ENCODE assay signal across 10 mouse cellular contexts in the genomic region with DNA sequence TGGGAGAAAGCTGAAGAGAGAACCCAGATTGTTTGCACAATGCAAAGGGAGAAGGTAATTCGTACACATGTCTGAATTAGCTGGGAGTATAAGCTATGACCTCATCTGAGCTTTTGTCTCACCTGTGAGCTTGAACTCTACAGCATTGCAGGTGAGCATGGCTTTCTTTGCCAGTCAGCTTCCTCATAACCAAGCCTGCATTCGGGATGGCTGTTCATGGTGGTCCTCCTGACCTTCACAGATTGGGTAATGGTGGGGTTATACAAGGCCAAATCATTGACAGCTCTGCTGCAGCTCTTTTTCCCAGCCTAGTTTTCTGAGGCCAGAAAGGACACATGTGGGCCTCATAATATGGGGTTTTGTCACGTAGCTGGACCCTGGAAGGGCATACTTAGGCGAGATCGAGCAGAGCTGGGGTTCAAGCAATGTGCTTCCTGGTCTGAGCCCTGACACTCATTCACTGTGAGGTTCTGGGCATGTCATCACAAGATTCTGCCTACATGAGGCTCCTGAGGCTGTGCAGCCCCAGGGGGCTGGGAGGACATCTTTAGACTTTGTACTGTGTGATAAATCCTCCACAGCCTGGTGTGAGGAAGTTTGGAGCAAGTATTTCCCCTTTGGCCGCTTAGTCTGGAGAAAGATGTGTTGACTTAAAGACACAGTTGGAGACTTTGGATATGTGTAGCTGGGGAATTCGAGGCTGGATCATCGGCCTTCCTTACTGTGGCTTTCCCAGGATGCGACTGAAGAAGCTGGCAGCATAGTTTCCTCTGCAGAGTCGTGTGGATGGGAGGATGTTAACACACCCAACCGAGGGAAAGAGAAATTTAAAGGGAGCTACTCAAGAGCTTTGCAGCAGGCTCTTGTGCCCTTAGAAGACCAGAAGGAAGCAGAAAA. TPM values are rescaled to one million over a fixed set of nuclear protein-coding genes. Genes with fewer than 3 reads are reported as not detected.
DNase-seq lines count a peak whose midpoint lies in the region; ATAC-seq and TF ChIP-seq lines count a peak whose summit lies in the region.
"Had no signal": no experiment of that assay in that cellular context is flagged by ENCODE, and none has a peak within 500 bp of the region (broad histone marks: within the 10 kb centered on the region; RNA-seq: fewer than 3 reads in every experiment).

No protein-coding gene starts in this region.

- no peaks in the 10 kb centered on the region for H3K36me3 ChIP-seq in kidney, postnatal 0 days (ENCODE audit: insufficient read depth, low read length)
- H3K36me3 ChIP-seq in embryonic facial prominence, embryonic 14.5 days (ENCODE audit: control insufficient read depth, insufficient read depth, low read length), result no peaks in the 10 kb centered on the region
- H3K36me3 ChIP-seq in intestine, postnatal 0 days (ENCODE audit: control insufficient read depth, insufficient read depth), result no peaks in the 10 kb centered on the region
- H3K36me3 ChIP-seq: G1E had no signal

- WGBS in kidney, postnatal 0 days, result 44% methylated on average over 11 of the region's 11 CpGs
- whole genome bisulfite sequencing in embryonic facial prominence, embryonic 14.5 days, result 41% methylated on average over 11 of the region's 11 CpGs
- 28% methylated on average over 11 of the region's 11 CpGs for WGBS in intestine, postnatal 0 days

- no peak overlapping the region for H3K9ac ChIP-seq in kidney, postnatal 0 days (ENCODE audit: low read depth, low read length)
- H3K9ac ChIP-seq in embryonic facial prominence, embryonic 14.5 days (ENCODE audit: low read depth, low read length), result peak overlapping the region; percentile 47
- no peak overlapping the region for H3K9ac ChIP-seq in intestine, postnatal 0 days (ENCODE audit: low read depth, low read length)

- H3K27me3 ChIP-seq in kidney, postnatal 0 days (ENCODE audit: insufficient read depth, low read length), result no peaks in the 10 kb centered on the region
- no peaks in the 10 kb centered on the region for H3K27me3 ChIP-seq in embryonic facial prominence, embryonic 14.5 days (replicated peaks; ENCODE audit: control insufficient read depth, insufficient read depth, low read length)
- no peaks in the 10 kb centered on the region for H3K27me3 ChIP-seq in intestine, postnatal 0 days (replicated peaks; ENCODE audit: control insufficient read depth, insufficient read depth, low read length)

- no peak for ATAC-seq in kidney, postnatal 0 days (replicated peaks; ENCODE audit: low FRiP score, low read depth)
- ATAC-seq in embryonic facial prominence, embryonic 14.5 days (ENCODE audit: low read depth), result no peak
- peak; percentile 81 for ATAC-seq in intestine, postnatal 0 days

- peak; percentile 59 for DNase-seq in kidney, postnatal 0 days (ENCODE audit: low spot score)
- DNase-seq in kidney, adult 18-20 months, result no peak
- DNase-seq in embryonic facial prominence, embryonic 14.5 days (ENCODE audit: low spot score), result peak; percentile 33
- peak; percentile 34 to 46 for DNase-seq in heart, adult 9 months (ENCODE audit: low spot score in 2 of 2)
- no peak for DNase-seq in layer of hippocampus, adult 9-10 months (ENCODE audit: low spot score)
- no peak for DNase-seq in spleen, adult 12 weeks (ENCODE audit: low spot score)
- no peak for DNase-seq in right cerebral cortex, postnatal 14 days

- no peak for TF ChIP-seq CTCF in kidney, postnatal 0 days (IDR thresholded peaks at IDR 0.05; ENCODE audit: low read depth)
- no peak for TF ChIP-seq CTCF in intestine, postnatal 0 days (IDR thresholded peaks at IDR 0.05; ENCODE audit: low read depth)

- peak overlapping the region; percentile 43; the same call in 1 of the 2 replicates for H3K4me2 ChIP-seq in kidney, postnatal 0 days (ENCODE audit: low read length)
- H3K4me2 ChIP-seq in embryonic facial prominence, embryonic 14.5 days (ENCODE audit: low read depth, low read length), result peak overlapping the region; percentile 39
- H3K4me2 ChIP-seq in intestine, postnatal 0 days (replicated peaks; ENCODE audit: low read depth), result peak overlapping the region; percentile 14

- H3K4me3 ChIP-seq in kidney, postnatal 0 days (replicated peaks; ENCODE audit: low read depth, low read length), result no peak overlapping the region
- H3K4me3 ChIP-seq in embryonic facial prominence, embryonic 14.5 days (ENCODE audit: low read depth, low read length), result peak overlapping the region; percentile 21
- no peak overlapping the region for H3K4me3 ChIP-seq in intestine, postnatal 0 days (ENCODE audit: low read depth, low read length)
- H3K4me3 ChIP-seq: myocyte had no signal

- no peaks in the 10 kb centered on the region for H3K9me3 ChIP-seq in kidney, postnatal 0 days (replicated peaks; ENCODE audit: low read length)
- H3K9me3 ChIP-seq in embryonic facial prominence, embryonic 14.5 days (ENCODE audit: control insufficient read depth, low read length), result no peaks in the 10 kb centered on the region
- no peaks in the 10 kb centered on the region for H3K9me3 ChIP-seq in intestine, postnatal 0 days (ENCODE audit: control insufficient read depth)
- H3K9me3 ChIP-seq: G1E had no signal

- H3K27ac ChIP-seq in kidney, postnatal 0 days, result peak overlapping the region; percentile 38
- H3K27ac ChIP-seq in embryonic facial prominence, embryonic 14.5 days (replicated peaks; ENCODE audit: low read depth, low read length), result peak overlapping the region; percentile 86
- no peak overlapping the region for H3K27ac ChIP-seq in intestine, postnatal 0 days (ENCODE audit: low read depth, low read length)

- peaks cover 16% of the 10 kb centered on the region; the same call in 1 of the 2 replicates for H3K4me1 ChIP-seq in kidney, postnatal 0 days (replicated peaks; ENCODE audit: insufficient read depth, low read length)
- H3K4me1 ChIP-seq in embryonic facial prominence, embryonic 14.5 days (ENCODE audit: control insufficient read depth, insufficient read depth, low read length), result peaks cover 44% of the 10 kb centered on the region
- 0 out of 2 replicates have a peak, but pooled peaks cover 7% of the 10 kb centered on the region for H3K4me1 ChIP-seq in intestine, postnatal 0 days (replicated peaks; ENCODE audit: control insufficient read depth, insufficient read depth, low read length)

RNA-seq across cellular contexts. Expression of gene Kcne4, which starts 2.3 kb away (rescaled TPM):
- 5.8 TPM in 2 replicates for polyA plus RNA-seq in kidney, postnatal 0 days (2015; fragmentation: Nextera tagmentation; extraction: Ambion mirVana)
- 16.4 and 22.5 TPM in 2 replicates for polyA plus RNA-seq in embryonic facial prominence, embryonic 14.5 days (2014; fragmentation: Nextera tagmentation; extraction: Ambion mirVana)
- polyA plus RNA-seq in intestine, postnatal 0 days (2015; fragmentation: Nextera tagmentation; extraction: Ambion mirVana), result 5.6 and 5.9 TPM in 2 replicates
- polyA plus RNA-seq: G1E had no signal

Comparison
In these comparisons a context has a peak if more than half of its experiments do, and no peak if none do; other contexts are left out.
1. DNase-seq: peak in kidney, postnatal 0 days (single experiment), embryonic facial prominence, embryonic 14.5 days (single experiment) and heart, adult 9 months (2 of 2); none in kidney, adult 18-20 months (single experiment), layer of hippocampus, adult 9-10 months (single experiment), spleen, adult 12 weeks (single experiment) and right cerebral cortex, postnatal 14 days (single experiment).
2. Peak in every context shown above with its lines, with median percentiles within 50 percentile points of each other: H3K4me2 ChIP-seq.